Mouse (Mus musculus): ENCODE results near the gene Pdgfc. TPM values are rescaled to one million over a fixed set of nuclear protein-coding genes. Genes with fewer than 3 reads are reported as not detected.
"Not testable (repeated sequence)": the region's sequence is repeated elsewhere in the genome, so short reads cannot be mapped to it uniquely, and the experiment has no call there.

Pdgfc gene
- polyA plus RNA-seq, 1 experiment from 2014 or later = 7.9 TPM

DNA sequence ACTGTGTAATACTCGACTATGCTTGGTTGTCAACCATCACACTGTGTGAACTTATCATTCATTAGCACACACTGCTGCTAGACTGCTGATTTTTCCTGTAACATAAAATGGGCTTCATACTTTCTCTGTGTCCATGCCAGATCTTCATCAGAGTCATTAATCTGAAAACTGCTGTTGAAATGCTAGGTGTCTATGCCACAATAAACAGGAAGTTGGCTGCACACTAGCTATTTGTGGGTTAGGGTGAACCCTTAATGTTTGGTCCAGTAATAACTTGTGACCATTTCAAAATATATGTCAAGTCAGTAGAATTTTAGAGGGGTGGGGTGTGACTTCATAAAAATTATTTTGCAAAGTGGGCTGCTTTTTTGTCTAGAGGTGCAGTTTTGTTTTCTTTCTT is 84.4 kb downstream of the Pdgfc start:
- no peak for ATAC-seq (ENCODE audit: low FRiP score, low TSS enrichment)
- no peaks in the 10 kb centered on the region for H3K27me3 ChIP-seq (ENCODE audit: control insufficient read depth, insufficient read depth, low read length)
- DNase-seq (ENCODE audit: low spot score) = no peak
- WGBS = 74% methylated on average over 1 of the region's 1 CpGs
- no peak for TF ChIP-seq EP300 (optimal IDR thresholded peaks at IDR 0.05)
- TF ChIP-seq CTCF (IDR thresholded peaks at IDR 0.05; ENCODE audit: low read depth) = no peak
- H3K4me2 ChIP-seq (replicated peaks; ENCODE audit: low read depth) = no peak overlapping the region
- no peaks in the 10 kb centered on the region for H3K4me1 ChIP-seq (replicated peaks; ENCODE audit: control insufficient read depth, insufficient read depth)
- H3K9me3 ChIP-seq (ENCODE audit: control insufficient read depth, low read length) = no peaks in the 10 kb centered on the region
- H3K4me3 ChIP-seq (ENCODE audit: low read depth, low read length) = no peak overlapping the region
- H3K36me3 ChIP-seq (ENCODE audit: control insufficient read depth, insufficient read depth, low read length) = no peaks in the 10 kb centered on the region
- H3K27ac ChIP-seq (replicated peaks) = no peak overlapping the region
- no peak overlapping the region for H3K9ac ChIP-seq (ENCODE audit: low read length)

DNA sequence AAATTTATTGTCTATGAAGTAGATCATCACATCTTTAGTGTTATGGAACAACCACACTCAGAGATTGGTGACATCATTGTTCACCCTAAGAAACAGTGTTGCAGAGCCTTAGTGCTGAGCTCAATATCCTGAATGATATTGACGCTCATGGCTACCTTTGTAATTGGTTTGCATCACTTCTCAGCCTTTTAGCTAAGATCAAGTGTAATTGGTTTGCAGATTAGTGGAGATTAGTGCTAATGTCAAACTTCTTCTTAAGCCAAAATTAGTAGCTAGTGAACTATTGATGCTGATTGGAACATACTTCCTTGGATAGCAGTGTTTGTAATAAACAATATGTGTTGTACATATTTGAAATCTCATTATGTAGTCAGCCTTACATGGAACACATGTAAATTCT is 85.5 kb downstream of the Pdgfc start:
- no peaks in the 10 kb centered on the region for H3K4me1 ChIP-seq (replicated peaks; ENCODE audit: control insufficient read depth, insufficient read depth)
- H3K27me3 ChIP-seq (ENCODE audit: control insufficient read depth, insufficient read depth, low read length) = no peaks in the 10 kb centered on the region
- H3K4me2 ChIP-seq (replicated peaks; ENCODE audit: low read depth) = no peak overlapping the region
- H3K9me3 ChIP-seq (ENCODE audit: control insufficient read depth, low read length) = no peaks in the 10 kb centered on the region
- H3K9ac ChIP-seq (ENCODE audit: low read length) = no peak overlapping the region
- no peak for ATAC-seq (ENCODE audit: low FRiP score, low TSS enrichment)
- TF ChIP-seq CTCF (IDR thresholded peaks at IDR 0.05; ENCODE audit: low read depth) (no peak), EP300 (optimal IDR thresholded peaks at IDR 0.05) (no peak)
- no peak overlapping the region for H3K27ac ChIP-seq (replicated peaks)
- H3K4me3 ChIP-seq (ENCODE audit: low read depth, low read length) = no peak overlapping the region
- H3K36me3 ChIP-seq (ENCODE audit: control insufficient read depth, insufficient read depth, low read length) = no peaks in the 10 kb centered on the region
- DNase-seq (ENCODE audit: low spot score) = no peak
- 69% methylated on average over 1 of the region's 1 CpGs for WGBS

DNA sequence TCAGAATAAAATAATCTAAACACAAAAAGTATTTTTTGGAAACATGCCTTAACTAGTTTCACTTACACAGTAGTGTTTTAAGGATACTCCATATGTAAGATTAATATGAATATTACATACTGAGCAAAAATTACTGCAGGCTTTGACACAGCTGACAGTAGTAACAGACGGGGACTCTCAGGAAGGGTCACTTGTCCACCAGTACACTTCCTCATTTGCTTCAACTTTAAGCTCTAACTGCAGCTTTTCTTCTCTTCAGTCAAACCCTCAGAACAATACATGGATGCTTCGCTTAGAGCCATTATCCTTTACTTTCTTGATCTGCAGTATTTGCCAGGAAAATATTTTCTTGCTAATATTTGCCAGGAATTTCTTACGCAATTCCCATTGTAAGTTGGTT is 87.2 kb downstream of the Pdgfc start:
- Histone ChIP-seq H3K4me3 (ENCODE audit: low read depth, low read length) (no peak overlapping the region), H3K36me3 (ENCODE audit: control insufficient read depth, insufficient read depth, low read length) (no peaks in the 10 kb centered on the region), H3K4me1 (replicated peaks; ENCODE audit: control insufficient read depth, insufficient read depth) (no peaks in the 10 kb centered on the region), H3K27me3 (ENCODE audit: control insufficient read depth, insufficient read depth, low read length) (no peaks in the 10 kb centered on the region), H3K9me3 (ENCODE audit: control insufficient read depth, low read length) (no peaks in the 10 kb centered on the region), H3K4me2 (replicated peaks; ENCODE audit: low read depth) (no peak overlapping the region), H3K27ac (replicated peaks) (no peak overlapping the region), H3K9ac (ENCODE audit: low read length) (no peak overlapping the region)
- WGBS = 68% methylated on average over 3 of the region's 3 CpGs
- TF ChIP-seq EP300 (optimal IDR thresholded peaks at IDR 0.05) = no peak
- no peak for TF ChIP-seq CTCF (IDR thresholded peaks at IDR 0.05; ENCODE audit: low read depth)
- ATAC-seq (ENCODE audit: low FRiP score, low TSS enrichment) (no peak), DNase-seq (ENCODE audit: low spot score) (no peak)

DNA sequence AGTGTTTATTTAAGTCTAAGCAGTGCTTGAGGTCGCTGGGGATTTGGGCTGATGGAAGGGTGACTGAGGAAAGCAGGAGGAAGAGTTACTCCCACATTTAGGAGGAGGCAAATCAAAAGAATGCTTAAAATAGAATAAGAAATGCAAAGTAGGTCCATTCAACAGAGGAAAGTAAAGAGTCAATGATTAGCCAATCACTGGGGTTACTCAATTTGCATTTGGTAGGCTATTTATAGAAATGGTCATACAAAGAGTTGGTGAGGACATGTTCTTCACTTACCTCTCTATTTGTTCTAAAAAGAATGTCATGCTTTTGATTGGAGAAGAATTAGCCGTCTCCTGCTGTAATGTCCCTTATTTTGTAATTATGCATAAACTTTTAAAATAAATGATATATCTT is 90.8 kb downstream of the Pdgfc start:
- no peak overlapping the region for H3K27ac ChIP-seq (replicated peaks)
- no peaks in the 10 kb centered on the region for H3K36me3 ChIP-seq (ENCODE audit: control insufficient read depth, insufficient read depth, low read length)
- TF ChIP-seq CTCF (IDR thresholded peaks at IDR 0.05; ENCODE audit: low read depth) = no peak
- no peak for TF ChIP-seq EP300 (optimal IDR thresholded peaks at IDR 0.05)
- H3K27me3 ChIP-seq (ENCODE audit: control insufficient read depth, insufficient read depth, low read length) = no peaks in the 10 kb centered on the region
- no peak for ATAC-seq (ENCODE audit: low FRiP score, low TSS enrichment)
- WGBS = 50% methylated on average over 2 of the region's 2 CpGs
- no peak overlapping the region for H3K4me2 ChIP-seq (replicated peaks; ENCODE audit: low read depth)
- no peaks in the 10 kb centered on the region for H3K4me1 ChIP-seq (replicated peaks; ENCODE audit: control insufficient read depth, insufficient read depth)
- H3K4me3 ChIP-seq (ENCODE audit: low read depth, low read length) = no peak overlapping the region
- no peaks in the 10 kb centered on the region for H3K9me3 ChIP-seq (ENCODE audit: control insufficient read depth, low read length)
- H3K9ac ChIP-seq (ENCODE audit: low read length) = no peak overlapping the region
- DNase-seq (ENCODE audit: low spot score) = no peak

DNA sequence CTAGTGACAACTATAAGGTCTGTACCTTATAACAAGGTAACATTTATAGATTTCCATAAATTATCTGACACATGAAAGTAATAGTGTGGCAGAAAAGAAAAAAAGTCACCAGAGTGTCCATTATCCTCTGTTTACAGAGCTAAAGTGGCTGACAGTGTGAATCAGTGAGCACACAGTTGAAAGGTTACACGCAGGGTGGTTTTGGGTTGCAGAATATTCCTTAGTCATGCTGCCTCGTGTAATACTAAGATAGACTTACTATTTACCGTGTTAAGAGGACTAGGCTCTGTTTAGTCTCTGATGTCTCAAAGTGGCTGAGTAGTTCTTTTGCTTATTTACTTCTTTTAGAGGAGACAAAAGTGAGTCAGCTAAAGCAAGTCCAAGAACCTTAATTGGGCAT is 100.8 kb downstream of the Pdgfc start:
- no peak for TF ChIP-seq EP300 (optimal IDR thresholded peaks at IDR 0.05)
- TF ChIP-seq CTCF (IDR thresholded peaks at IDR 0.05; ENCODE audit: low read depth) = no peak
- Histone ChIP-seq H3K4me2 (replicated peaks; ENCODE audit: low read depth) (no peak overlapping the region), H3K36me3 (ENCODE audit: control insufficient read depth, insufficient read depth, low read length) (no peaks in the 10 kb centered on the region), H3K27ac (replicated peaks) (no peak overlapping the region), H3K9ac (ENCODE audit: low read length) (no peak overlapping the region), H3K4me1 (replicated peaks; ENCODE audit: control insufficient read depth, insufficient read depth) (no peaks in the 10 kb centered on the region), H3K27me3 (ENCODE audit: control insufficient read depth, insufficient read depth, low read length) (no peaks in the 10 kb centered on the region), H3K9me3 (ENCODE audit: control insufficient read depth, low read length) (no peaks in the 10 kb centered on the region), H3K4me3 (ENCODE audit: low read depth, low read length) (no peak overlapping the region)
- no peak for DNase-seq (ENCODE audit: low spot score)
- WGBS = 48% methylated on average over 3 of the region's 3 CpGs
- ATAC-seq (ENCODE audit: low FRiP score, low TSS enrichment) = no peak

DNA sequence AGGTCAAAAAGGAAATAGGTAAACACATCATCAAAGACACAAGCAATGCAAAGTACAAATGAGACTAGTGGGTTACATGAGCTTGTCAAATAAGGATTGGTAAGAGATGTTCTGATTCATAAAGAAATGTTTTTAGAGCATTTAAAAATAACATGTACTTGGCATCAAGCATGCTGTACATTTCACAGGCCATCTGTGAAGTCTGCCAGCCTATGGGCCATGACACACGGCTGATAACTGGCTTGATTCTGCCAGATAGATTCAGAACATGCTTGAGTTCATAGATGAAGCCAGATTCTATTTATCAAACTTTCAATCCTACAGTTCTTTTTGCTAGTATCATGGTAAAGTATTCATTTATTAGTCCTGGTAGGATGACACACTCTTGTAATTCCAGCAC is 101.8 kb downstream of the Pdgfc start:
- H3K4me2 ChIP-seq (replicated peaks; ENCODE audit: low read depth); H3K4me1 ChIP-seq (replicated peaks; ENCODE audit: control insufficient read depth, insufficient read depth); ATAC-seq (ENCODE audit: low FRiP score, low TSS enrichment); DNase-seq (ENCODE audit: low spot score); H3K9ac ChIP-seq (ENCODE audit: low read length); H3K27me3 ChIP-seq (ENCODE audit: control insufficient read depth, insufficient read depth, low read length); H3K36me3 ChIP-seq (ENCODE audit: control insufficient read depth, insufficient read depth, low read length); H3K9me3 ChIP-seq (ENCODE audit: control insufficient read depth, low read length); H3K27ac ChIP-seq (replicated peaks); H3K4me3 ChIP-seq (ENCODE audit: low read depth, low read length): not testable (repeated sequence)
- WGBS = 79% methylated on average over 1 of the region's 1 CpGs
